In genomic region chr6:90988299-90988625, GRCm38 (mm10) we compare ENCODE assay signal across 8 mouse cellular contexts. TPM values are rescaled to one million over a fixed set of nuclear protein-coding genes. Genes with fewer than 3 reads are reported as not detected.
A peak's percentile ranks its signal among the peaks of the same experiment; 100 is the strongest.
DNase-seq lines count a peak whose midpoint lies in the region; ATAC-seq and TF ChIP-seq lines count a peak whose summit lies in the region.
"Had no signal": no experiment of that assay in that cellular context is flagged by ENCODE, and none has a peak within 500 bp of the region (broad histone marks: within the 10 kb centered on the region; RNA-seq: fewer than 3 reads in every experiment).

No protein-coding gene starts in this region.

- under 1% methylated on average over 28 of the region's 59 CpGs for WGBS in lung, embryonic 15.5 days
- 3% methylated on average over 59 of the region's 59 CpGs for WGBS in limb, embryonic 10.5 days
- WGBS in small intestine, adult 2 months = 2% methylated on average over 57 of the region's 59 CpGs

- H3K4me1 ChIP-seq in lung, embryonic 15.5 days = peaks cover 43% of the 10 kb centered on the region
- H3K4me1 ChIP-seq in embryonic fibroblast, embryonic 13.5 days (ENCODE audit: control insufficient read depth, insufficient read depth, low read length) = peaks cover 6% of the 10 kb centered on the region; the same call in 1 of the 2 replicates
- peaks cover 23% of the 10 kb centered on the region for H3K4me1 ChIP-seq in limb, embryonic 10.5 days
- peaks cover 6% of the 10 kb centered on the region for H3K4me1 ChIP-seq in small intestine, adult 2 months (ENCODE audit: control insufficient read depth, insufficient read depth, insufficient read length, low read length)

- ATAC-seq in lung, embryonic 15.5 days (ENCODE audit: borderline replicate concordance, extremely low read depth, low FRiP score, low TSS enrichment) = peak; percentile 29

- H3K4me2 ChIP-seq in lung, embryonic 15.5 days = peak overlapping the region; percentile 100

- no peak for TF ChIP-seq CTCF in embryonic fibroblast, embryonic 13.5 days (IDR thresholded peaks at IDR 0.05; ENCODE audit: borderline replicate concordance, insufficient read depth, low read length)
- TF ChIP-seq CTCF in small intestine, adult 2 months (IDR thresholded peaks at IDR 0.05; ENCODE audit: extremely low read depth, insufficient read length, insufficient replicate concordance, low read depth, low read length) = no peak

- peaks cover 11% of the 10 kb centered on the region; the same call in 1 of the 2 replicates for H3K27me3 ChIP-seq in lung, embryonic 15.5 days
- H3K27me3 ChIP-seq in limb, embryonic 10.5 days (ENCODE audit: low read depth, poor library complexity, severe bottlenecking) = peaks cover 26% of the 10 kb centered on the region
- H3K27me3 ChIP-seq in small intestine, adult 2 months (ENCODE audit: control insufficient read depth, insufficient read depth, low read length) = peaks cover 19% of the 10 kb centered on the region

- H3K36me3 ChIP-seq in lung, embryonic 15.5 days = no peaks in the 10 kb centered on the region
- no peaks in the 10 kb centered on the region for H3K36me3 ChIP-seq in limb, embryonic 10.5 days
- no peaks in the 10 kb centered on the region for H3K36me3 ChIP-seq in small intestine, adult 2 months (ENCODE audit: control insufficient read depth, insufficient read depth, low read length)

- no peak for TF ChIP-seq POLR2A in embryonic fibroblast, embryonic 13.5 days (IDR thresholded peaks at IDR 0.05; ENCODE audit: low read depth, low read length)
- no peak for TF ChIP-seq POLR2A in small intestine, adult 2 months (IDR thresholded peaks at IDR 0.05; ENCODE audit: low read depth, low read length)

- no peaks in the 10 kb centered on the region for H3K9me3 ChIP-seq in lung, embryonic 15.5 days
- no peaks in the 10 kb centered on the region for H3K9me3 ChIP-seq in limb, embryonic 10.5 days (replicated peaks)

- H3K27ac ChIP-seq in lung, embryonic 15.5 days = peak overlapping the region; percentile 69
- H3K27ac ChIP-seq in embryonic fibroblast, embryonic 13.5 days (ENCODE audit: insufficient read depth, low read length) = no peak overlapping the region
- H3K27ac ChIP-seq in limb, embryonic 10.5 days = peak overlapping the region; percentile 78
- no peak overlapping the region for H3K27ac ChIP-seq in small intestine, adult 2 months (ENCODE audit: insufficient read depth, low read depth, low read length)
- H3K27ac ChIP-seq: macrophage had no signal

- no peak for DNase-seq in lung, adult 18-20 months
- no peak for DNase-seq in limb, embryonic 10.5 days (ENCODE audit: low spot score)
- DNase-seq in ovary, postnatal 36 days (ENCODE audit: low spot score) = no peak
- no peak for DNase-seq in kidney, postnatal 25 days

- peak overlapping the region; percentile 69 for H3K4me3 ChIP-seq in lung, embryonic 15.5 days
- H3K4me3 ChIP-seq in embryonic fibroblast, embryonic 13.5 days (ENCODE audit: insufficient read depth, low read length) = peak overlapping the region; percentile 26
- peak overlapping the region; percentile 73 for H3K4me3 ChIP-seq in limb, embryonic 10.5 days
- peak overlapping the region; percentile 63 for H3K4me3 ChIP-seq in small intestine, adult 2 months (ENCODE audit: low read depth, low read length)

- peak overlapping the region; percentile 64 for H3K9ac ChIP-seq in lung, embryonic 15.5 days

RNA-seq across cellular contexts. Expression of gene Iqsec1, which starts 0.2 kb away (rescaled TPM):
- polyA plus RNA-seq in lung, embryonic 15.5 days (2015; fragmentation: Nextera tagmentation; extraction: Ambion mirVana) = 11.3 and 12.3 TPM in 2 replicates
- polyA plus RNA-seq in embryonic fibroblast, embryonic 13.5 days (2011; ENCODE audit: insufficient read length, low read depth, missing spikeins) = 39.6 and 56.0 TPM in 2 replicates
- 4.7 and 6.7 TPM in 2 replicates for polyA plus RNA-seq in limb, embryonic 10.5 days (2016; fragmentation: Nextera tagmentation; extraction: Ambion mirVana)
- polyA plus RNA-seq in small intestine, adult 2 months (2012; rRNA removed) = 46.1 and 49.3 TPM in 2 replicates

Comparison
In these comparisons a context has a peak if more than half of its experiments do, and no peak if none do; other contexts are left out.
1. H3K27ac ChIP-seq: peak in lung, embryonic 15.5 days (single experiment) and limb, embryonic 10.5 days (single experiment); none in embryonic fibroblast, embryonic 13.5 days (single experiment) and small intestine, adult 2 months (single experiment).
2. Peak in every context shown above with its lines, with median percentiles within 50 percentile points of each other: H3K4me3 ChIP-seq.